Mouse (Mus musculus) lung, embryonic 15.5 days (tissue): ENCODE data around the gene Iffo1. TPM values are rescaled to one million over a fixed set of nuclear protein-coding genes. Genes with fewer than 3 reads are reported as not detected.

Source experiments
- ATAC-seq: fragments of 200-750 bp; cut with Nextera tagmentation; 2 replicates; pipeline ENCODE4 v1.8.0; 2017; ENCODE audit warnings: moderate number of reproducible peaks, borderline replicate concordance; ENCODE audit not compliant: low FRiP score, low TSS enrichment; ENCODE audit errors: extremely low read depth
- H3K27ac ChIP-seq: fragments of 300-500 bp; sonication (generic); 2 replicates; pipeline ENCODE4 v1.5.1; 2015; ENCODE audit warnings: moderate library complexity, mild to moderate bottlenecking, inconsistent platforms
- H3K27me3 ChIP-seq: fragments of 300-500 bp; sonication (generic); 2 replicates; pipeline ENCODE4 v1.6.1; 2015; ENCODE audit warnings: inconsistent platforms
- H3K36me3 ChIP-seq: fragments of 300-500 bp; sonication (generic); 2 replicates; pipeline ENCODE4 v1.6.1; 2015; ENCODE audit warnings: inconsistent platforms
- H3K4me1 ChIP-seq: fragments of 300-500 bp; sonication (generic); 2 replicates; pipeline ENCODE4 v1.6.1; 2015; ENCODE audit warnings: inconsistent platforms
- H3K4me2 ChIP-seq: fragments of 300-500 bp; sonication (generic); 2 replicates; pipeline ENCODE4 v1.6.1; 2015; ENCODE audit warnings: inconsistent platforms, mild to moderate bottlenecking, moderate library complexity
- H3K4me3 ChIP-seq: fragments of 300-500 bp; sonication (generic); 2 replicates; pipeline ENCODE4 v1.5.1; 2015; ENCODE audit warnings: mild to moderate bottlenecking, inconsistent platforms
- H3K9ac ChIP-seq: fragments of 300-500 bp; sonication (generic); 2 replicates; pipeline ENCODE4 v1.6.1; 2015; ENCODE audit warnings: inconsistent platforms
- H3K9me3 ChIP-seq: fragments of 300-500 bp; sonication (generic); 2 replicates; pipeline ENCODE4 v1.6.1; 2016; ENCODE audit warnings: inconsistent platforms
- WGBS: fragments of 180-500 bp; shearing (Covaris S2); methylation state at CpG from one replicate; pipeline ENCODE4 v1.1.7; 2015; 5-methylcytosine and 5-hydroxymethylcytosine counted together
- polyA plus RNA-seq: library from polyadenylated mRNA; unstranded; fragments of >200 nt; fragmentation: Nextera tagmentation; extraction: Ambion mirVana; gene quantifications from 2 replicates; pipeline ENCODE4 v1.2.1, GENCODE M21; 2015

Gene Iffo1
- polyA plus RNA-seq, 1 experiment from 2014 or later = 6.8 TPM

DNA sequence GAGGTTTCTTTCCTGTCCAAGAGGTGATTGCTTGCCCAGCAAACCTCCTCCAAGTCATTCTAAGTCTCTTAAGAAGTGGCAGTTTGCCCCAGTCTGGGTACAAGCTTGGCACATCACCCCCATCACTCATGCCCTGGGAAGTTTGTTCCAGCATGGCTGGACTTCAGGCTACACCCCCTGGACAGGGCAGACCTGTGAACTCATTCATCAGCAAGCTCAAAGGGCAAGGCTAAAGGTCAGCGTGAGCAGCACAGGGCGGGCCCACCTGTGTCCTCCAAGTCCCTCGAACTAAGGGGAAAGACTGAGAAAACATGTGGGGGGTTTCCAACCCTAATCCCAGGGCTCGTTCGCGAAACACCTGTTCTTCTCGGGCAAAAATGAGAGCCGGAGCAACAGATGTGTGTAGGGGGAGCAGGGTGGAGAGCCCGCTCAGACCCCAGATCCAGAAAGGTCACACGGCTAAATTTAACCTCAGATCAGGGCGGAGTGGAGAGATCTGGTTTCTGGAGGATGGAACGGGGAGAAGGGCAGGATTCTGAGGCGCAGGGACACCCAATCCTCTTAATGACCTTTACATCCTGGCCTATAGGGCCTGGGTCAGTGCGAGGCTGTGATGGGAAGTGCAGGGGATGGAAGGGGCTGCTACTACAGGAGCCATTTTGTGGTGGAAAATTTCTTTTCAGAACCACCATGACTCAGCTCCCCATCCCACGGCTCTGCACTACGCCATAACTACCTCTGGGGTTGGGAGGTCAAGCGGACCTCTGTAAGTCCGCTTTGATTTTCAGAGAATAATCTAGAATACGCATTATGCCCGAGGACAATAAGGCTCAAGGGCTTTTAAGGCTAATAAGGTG is 19.0 kb downstream of the Iffo1 start:
- Histone ChIP-seq H3K4me3 (peak overlapping the region; percentile 83), H3K27ac (peak overlapping the region; percentile 89), H3K27me3 (no peaks in the 10 kb centered on the region), H3K36me3 (peaks cover 50% of the 10 kb centered on the region), H3K4me2 (peak overlapping the region; percentile 90), H3K9me3 (no peaks in the 10 kb centered on the region), H3K4me1 (peaks cover 49% of the 10 kb centered on the region), H3K9ac (peak overlapping the region; percentile 73)
- WGBS = 6% methylated on average over 20 of the region's 20 CpGs
- ATAC-seq = no peak

DNA sequence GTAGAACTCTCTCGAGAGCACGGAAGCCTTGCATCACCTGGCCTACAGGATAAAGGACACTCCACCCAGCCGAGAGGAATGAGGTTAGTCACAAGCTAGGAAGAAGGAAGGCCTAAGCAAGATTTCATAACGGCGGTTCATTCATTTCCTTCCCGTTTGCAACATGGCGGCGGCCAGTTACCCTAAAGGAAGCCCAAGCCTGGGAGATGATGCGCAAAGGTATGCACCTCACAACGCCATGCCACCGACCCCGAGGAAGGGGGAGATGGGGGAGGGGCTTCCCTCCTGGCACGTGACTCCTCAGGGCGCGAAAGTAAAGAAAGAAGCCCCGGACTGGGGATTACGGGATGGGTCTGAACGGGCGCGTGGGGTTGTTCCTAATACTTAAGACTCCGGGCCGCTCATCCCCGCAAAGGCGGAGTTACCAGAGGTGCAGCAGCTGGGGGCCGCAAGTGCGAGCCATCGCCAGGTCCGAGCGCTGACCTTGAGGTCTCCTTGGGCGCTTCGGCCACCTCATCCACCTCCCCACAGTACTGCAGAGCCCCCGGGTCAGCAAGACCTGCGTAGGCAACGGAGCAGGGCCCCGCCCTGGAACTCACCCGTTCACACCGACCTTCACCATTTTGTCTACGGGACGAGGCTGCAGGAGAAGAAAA is 19.8 kb downstream of the Iffo1 start:
- Histone ChIP-seq H3K9me3 (no peaks in the 10 kb centered on the region), H3K4me2 (peak overlapping the region; percentile 90), H3K4me3 (peak overlapping the region; percentile 83), H3K27ac (peak overlapping the region; percentile 89), H3K36me3 (peaks cover 50% of the 10 kb centered on the region), H3K9ac (peak overlapping the region; percentile 73), H3K27me3 (no peaks in the 10 kb centered on the region), H3K4me1 (peaks cover 49% of the 10 kb centered on the region)
- ATAC-seq = peak; percentile 14; the same call in 1 of the 2 replicates
- 0% methylated on average over 39 of the region's 39 CpGs for WGBS

DNA sequence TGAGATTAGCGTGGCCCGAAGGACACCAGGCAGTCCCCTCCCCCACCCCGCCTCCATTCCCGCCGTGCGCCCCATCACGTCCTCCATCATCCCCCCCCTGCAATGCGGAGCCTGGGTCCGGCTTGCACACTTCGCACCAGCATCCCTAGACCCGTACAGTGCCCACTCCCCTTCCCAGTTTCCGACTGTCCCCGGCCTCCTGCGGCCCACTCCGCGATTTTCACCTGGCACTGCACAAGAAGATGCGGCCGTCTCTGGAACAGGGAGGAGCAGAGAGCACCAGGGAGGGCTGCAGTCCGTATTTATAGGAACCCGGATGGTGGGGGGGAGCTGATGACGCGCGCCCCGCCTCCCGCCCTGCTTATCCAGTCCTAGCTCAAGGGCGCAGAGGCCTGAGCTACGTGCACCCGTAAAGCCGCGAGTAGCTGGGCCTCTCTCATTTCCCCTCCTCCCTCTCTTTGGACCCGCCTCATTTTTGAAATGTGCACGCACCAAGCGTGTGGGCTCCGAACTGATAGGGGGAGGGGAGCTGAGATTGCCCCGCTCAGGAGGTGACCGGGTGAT is 20.4 kb downstream of the Iffo1 start:
- peaks cover 52% of the 10 kb centered on the region for H3K36me3 ChIP-seq
- no peaks in the 10 kb centered on the region for H3K27me3 ChIP-seq
- peak overlapping the region; percentile 90 for H3K4me2 ChIP-seq
- ATAC-seq = peak; percentile 91
- H3K4me3 ChIP-seq = peak overlapping the region; percentile 83
- H3K27ac ChIP-seq = peak overlapping the region; percentile 97
- under 1% methylated on average over 36 of the region's 36 CpGs for WGBS
- no peaks in the 10 kb centered on the region for H3K9me3 ChIP-seq
- peak overlapping the region; percentile 73 for H3K9ac ChIP-seq
- peaks cover 49% of the 10 kb centered on the region for H3K4me1 ChIP-seq

DNA sequence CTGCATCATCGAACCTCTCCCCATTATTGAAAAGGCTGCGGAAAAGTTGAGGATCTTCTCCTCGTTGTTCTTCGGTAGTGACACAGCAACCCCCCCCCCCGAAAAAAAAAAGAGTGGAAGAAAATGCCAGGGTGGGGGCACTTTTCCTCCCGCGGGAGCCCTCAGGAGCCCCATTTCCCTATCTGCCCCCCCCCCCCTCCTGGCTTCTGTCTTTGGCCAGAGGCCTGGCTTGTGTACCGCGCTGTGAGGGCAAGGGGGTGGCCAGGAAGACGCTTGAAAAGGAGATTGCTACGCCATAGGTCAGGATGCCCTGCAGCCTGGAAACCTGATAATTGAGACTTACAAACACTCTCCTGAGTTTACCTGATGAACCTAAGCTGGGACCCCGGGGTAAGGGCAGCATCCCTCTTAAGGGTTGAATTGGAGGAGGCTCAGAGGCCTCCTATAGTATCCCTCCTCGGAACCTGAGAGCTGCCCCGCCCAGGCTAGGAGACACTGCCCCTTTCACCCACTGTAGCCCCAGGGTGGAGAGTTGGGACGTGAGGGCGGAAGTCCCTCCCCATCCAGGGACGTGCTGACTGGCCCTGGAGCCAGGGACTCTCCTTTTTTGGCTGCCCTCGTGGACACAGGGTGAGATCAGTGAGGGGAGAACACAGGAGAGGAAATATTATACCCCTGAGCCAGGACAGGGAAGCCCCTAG is 21.2 kb downstream of the Iffo1 start, which contains the start of gene Gapdh:
Gene Gapdh, minus strand, starts transcription at position 417 of the 701 bp plus-strand sequence.
- Histone ChIP-seq H3K27me3 (no peaks in the 10 kb centered on the region), H3K4me3 (peak within 1 kb of the TSS; percentile 83), H3K9ac (peak within 1 kb of the TSS; percentile 73), H3K4me1 (peaks cover 43% of the 10 kb centered on the region), H3K9me3 (no peaks in the 10 kb centered on the region), H3K27ac (peak within 1 kb of the TSS; percentile 97), H3K4me2 (peak within 1 kb of the TSS; percentile 90), H3K36me3 (peaks cover 52% of the 10 kb centered on the region)
- WGBS = under 1% methylated on average over 17 of the region's 18 CpGs
- ATAC-seq = peak; percentile 73

DNA sequence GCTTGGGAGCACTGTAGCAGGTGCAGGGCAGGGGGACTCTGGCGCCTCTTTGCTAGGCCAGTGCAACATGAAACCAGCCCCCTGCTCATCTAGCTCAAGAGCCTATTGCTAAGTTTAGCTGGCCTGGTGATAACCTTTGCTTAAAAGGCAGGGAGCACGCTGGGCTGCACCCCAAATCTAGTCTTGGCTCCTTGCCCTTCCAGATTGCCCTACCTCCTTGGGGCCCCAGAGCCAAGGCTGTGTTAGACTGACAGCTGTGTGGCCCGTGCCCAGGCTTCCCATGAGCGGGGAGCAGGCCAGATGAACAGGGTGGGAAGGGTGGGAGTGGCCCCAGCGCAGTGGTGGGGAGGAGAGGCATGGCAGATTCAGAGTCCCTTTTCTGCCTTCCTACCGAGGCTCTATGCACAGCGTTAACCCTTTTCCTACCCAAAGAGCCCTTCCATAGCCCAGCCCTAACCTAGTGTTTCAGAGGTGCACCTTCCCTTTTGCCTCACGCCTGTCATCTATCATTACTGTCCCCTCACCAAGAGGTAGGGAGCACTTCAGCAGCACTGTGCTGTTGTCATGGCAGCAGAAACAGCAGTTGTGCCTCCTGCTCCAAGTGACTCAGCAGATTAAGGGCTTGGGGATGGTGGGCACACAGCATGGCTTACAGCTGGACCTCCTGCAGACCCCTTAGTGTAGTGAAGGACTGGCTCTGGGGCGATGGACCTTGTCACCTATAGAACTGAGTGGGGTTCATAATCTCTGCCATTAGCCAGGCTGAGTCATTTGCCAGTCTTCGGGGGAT is 22.0 kb downstream of the Iffo1 start:
- Histone ChIP-seq H3K4me3 (peak overlapping the region; percentile 83), H3K4me2 (peak overlapping the region; percentile 90), H3K9me3 (no peaks in the 10 kb centered on the region), H3K9ac (peak overlapping the region; percentile 53), H3K27me3 (no peaks in the 10 kb centered on the region), H3K36me3 (peaks cover 57% of the 10 kb centered on the region), H3K4me1 (peaks cover 38% of the 10 kb centered on the region), H3K27ac (peak overlapping the region; percentile 97)
- ATAC-seq = peak; percentile 17
- WGBS = 20% methylated on average over 10 of the region's 10 CpGs

DNA sequence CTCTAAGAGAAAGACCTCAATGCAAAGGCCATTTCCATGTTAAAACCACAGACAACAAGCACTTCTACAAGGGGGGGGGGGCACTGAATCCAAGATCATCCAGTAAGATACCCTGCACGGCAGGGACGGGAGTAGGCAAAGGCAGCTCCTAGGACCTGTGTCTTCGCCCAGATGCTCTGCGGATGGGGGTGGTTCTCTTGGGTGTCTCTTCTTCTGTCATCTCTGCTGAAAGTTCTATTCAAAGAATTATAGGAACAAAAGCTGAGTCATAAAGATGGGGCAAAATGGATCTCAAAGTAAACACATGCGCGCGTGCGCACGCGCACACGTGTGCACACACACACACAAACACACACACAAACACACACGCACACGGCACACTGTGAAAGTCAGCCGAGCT is 23.0 kb downstream of the Iffo1 start:
- H3K9ac ChIP-seq = no peak overlapping the region
- ATAC-seq = no peak
- WGBS = 86% methylated on average over 14 of the region's 14 CpGs

DNA sequence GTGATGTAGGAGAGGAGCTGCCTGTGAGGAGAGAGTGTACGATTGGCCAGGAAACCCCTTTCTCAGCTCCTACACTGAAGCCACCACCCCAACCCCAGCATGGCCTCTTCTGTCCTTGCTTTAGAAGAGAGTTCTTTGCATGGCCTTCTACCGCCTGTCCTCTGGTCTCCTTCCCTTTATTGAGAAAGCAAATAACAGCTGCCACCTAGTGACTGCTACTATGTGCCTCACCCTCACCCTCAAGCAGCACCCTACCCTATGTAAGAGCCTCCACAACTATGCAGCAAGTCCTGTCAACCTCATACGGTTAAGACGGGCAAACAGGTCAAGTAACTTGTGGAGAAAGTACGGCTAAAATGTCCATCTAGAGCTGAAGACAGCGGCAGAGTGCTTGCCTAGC is 25.2 kb downstream of the Iffo1 start:
- Histone ChIP-seq H3K4me2 (no peak overlapping the region), H3K9me3 (no peaks in the 10 kb centered on the region), H3K4me1 (peaks cover 19% of the 10 kb centered on the region), H3K27ac (no peak overlapping the region), H3K27me3 (no peaks in the 10 kb centered on the region), H3K36me3 (peaks cover 76% of the 10 kb centered on the region), H3K4me3 (no peak overlapping the region), H3K9ac (no peak overlapping the region)
- no peak for ATAC-seq
- WGBS = 74% methylated on average over 6 of the region's 6 CpGs

More for the DNA sequence above, 23.0 kb downstream of the Iffo1 start:
- Histone ChIP-seq H3K36me3 (peaks cover 64% of the 10 kb centered on the region), H3K27ac (no peak overlapping the region), H3K4me2 (no peak overlapping the region), H3K4me3 (no peak overlapping the region), H3K9me3 (no peaks in the 10 kb centered on the region), H3K27me3 (no peaks in the 10 kb centered on the region), H3K4me1 (peaks cover 33% of the 10 kb centered on the region)

DNA sequence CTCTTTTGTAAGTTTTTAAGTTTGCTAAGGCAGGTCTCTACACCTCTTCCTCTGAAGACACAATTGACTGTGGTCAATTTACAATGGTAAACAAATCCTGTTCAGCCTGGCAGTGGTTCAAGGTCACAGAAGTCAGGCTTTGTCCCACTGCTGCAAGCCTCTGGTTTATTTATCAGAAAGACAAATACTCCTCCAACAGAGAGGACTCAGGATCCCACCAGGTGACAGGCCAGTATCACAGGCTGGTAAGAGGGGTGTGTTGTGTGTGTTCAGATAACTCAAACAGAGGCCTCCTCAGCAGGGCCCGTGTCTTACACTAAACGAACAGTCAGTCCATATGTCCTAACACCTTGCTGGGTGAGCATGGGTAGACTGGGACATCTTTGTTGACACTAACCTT is 27.4 kb downstream of the Iffo1 start:
- Histone ChIP-seq H3K27ac (no peak overlapping the region), H3K4me2 (no peak overlapping the region), H3K4me1 (peaks cover 4% of the 10 kb centered on the region), H3K9me3 (no peaks in the 10 kb centered on the region), H3K36me3 (peaks cover 98% of the 10 kb centered on the region), H3K4me3 (no peak overlapping the region), H3K9ac (no peak overlapping the region), H3K27me3 (no peaks in the 10 kb centered on the region)
- no peak for ATAC-seq
- 57% methylated on average over 2 of the region's 2 CpGs for WGBS

DNA sequence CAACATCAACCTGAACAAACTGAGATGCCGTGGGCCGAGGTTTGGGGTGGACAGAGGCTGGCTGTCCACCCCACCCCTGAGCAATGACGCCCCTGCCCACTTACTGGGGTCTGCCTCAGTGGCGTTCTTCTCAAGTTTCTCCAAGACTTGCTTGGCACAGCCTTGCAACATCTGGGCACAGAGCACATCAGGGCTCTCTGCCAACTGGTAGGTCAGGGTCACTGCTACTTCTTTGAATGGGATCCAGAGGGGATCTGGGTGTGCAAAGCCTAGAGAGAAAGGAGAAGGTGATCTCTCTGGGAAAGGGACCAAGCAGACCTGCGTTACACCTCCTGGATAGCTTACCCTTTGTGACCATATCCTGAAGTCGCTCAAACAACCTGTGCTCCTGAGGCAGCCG is 28.2 kb downstream of the Iffo1 start:
- peaks cover 98% of the 10 kb centered on the region for H3K36me3 ChIP-seq
- H3K9ac ChIP-seq = no peak overlapping the region
- H3K27me3 ChIP-seq = no peaks in the 10 kb centered on the region
- ATAC-seq = no peak
- no peak overlapping the region for H3K27ac ChIP-seq
- 86% methylated on average over 7 of the region's 7 CpGs for WGBS
- no peak overlapping the region for H3K4me3 ChIP-seq
- no peaks in the 10 kb centered on the region for H3K4me1 ChIP-seq
- H3K4me2 ChIP-seq = no peak overlapping the region
- no peaks in the 10 kb centered on the region for H3K9me3 ChIP-seq

DNA sequence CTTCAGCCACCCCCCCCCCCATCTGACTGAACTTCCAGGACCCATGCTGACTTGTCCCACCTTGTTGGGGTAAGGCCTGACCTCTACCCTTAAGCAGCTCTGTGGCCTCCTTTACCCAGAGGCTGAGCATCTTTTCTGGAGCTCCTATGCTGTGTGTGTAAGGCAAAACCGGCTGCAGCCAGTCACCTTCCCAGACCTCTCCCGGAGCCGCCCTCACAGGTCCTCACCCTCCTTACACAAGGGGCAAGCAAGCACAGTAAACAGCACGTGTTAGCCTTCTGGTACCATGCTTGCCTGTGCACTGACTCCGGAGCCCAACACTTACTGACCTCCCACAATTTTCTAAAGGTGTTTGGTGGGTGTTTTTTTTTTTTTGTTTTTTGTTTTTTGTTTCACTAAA is 30.4 kb downstream of the Iffo1 start:
- no peak overlapping the region for H3K27ac ChIP-seq
- ATAC-seq = no peak
- no peaks in the 10 kb centered on the region for H3K9me3 ChIP-seq
- no peak overlapping the region for H3K4me2 ChIP-seq
- 89% methylated on average over 5 of the region's 5 CpGs for WGBS
- no peak overlapping the region for H3K4me3 ChIP-seq
- no peaks in the 10 kb centered on the region for H3K27me3 ChIP-seq
- H3K9ac ChIP-seq = no peak overlapping the region
- no peaks in the 10 kb centered on the region for H3K4me1 ChIP-seq
- H3K36me3 ChIP-seq = peaks cover 96% of the 10 kb centered on the region

DNA sequence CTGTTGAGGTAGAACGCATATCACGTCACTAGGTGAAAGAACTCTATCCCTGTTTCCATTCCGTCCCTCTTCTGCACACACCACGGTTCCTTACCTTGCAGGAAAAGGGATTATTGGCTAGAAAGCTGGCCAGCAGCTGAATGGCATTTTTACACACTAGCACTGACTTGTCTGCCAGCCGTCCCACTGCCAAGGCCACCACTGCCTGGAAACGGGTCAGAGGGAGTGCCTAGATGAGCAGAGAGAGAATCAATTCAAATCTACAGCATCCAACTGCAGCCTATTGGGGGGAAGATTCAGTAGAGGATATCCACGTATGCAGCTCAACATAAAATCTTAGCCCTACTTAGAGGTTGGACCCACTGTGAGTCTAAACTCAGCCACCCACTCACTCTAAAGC is 34.6 kb downstream of the Iffo1 start:
- peaks cover 97% of the 10 kb centered on the region for H3K36me3 ChIP-seq
- H3K9me3 ChIP-seq = no peaks in the 10 kb centered on the region
- no peak overlapping the region for H3K4me2 ChIP-seq
- H3K4me1 ChIP-seq = no peaks in the 10 kb centered on the region
- ATAC-seq = no peak
- H3K27ac ChIP-seq = no peak overlapping the region
- no peaks in the 10 kb centered on the region for H3K27me3 ChIP-seq
- H3K4me3 ChIP-seq = no peak overlapping the region
- 95% methylated on average over 7 of the region's 7 CpGs for WGBS
- H3K9ac ChIP-seq = no peak overlapping the region
